Mouse (Mus musculus): ENCODE data around the gene Strn3.

- no peak for TF ChIP-seq POLR2A (IDR thresholded peaks at IDR 0.05; ENCODE audit: insufficient read length, low read depth)
- no peak for TF ChIP-seq POLR2AphosphoS2 (IDR thresholded peaks at IDR 0.05; ENCODE audit: insufficient read length, low read depth)
- TF ChIP-seq MAX (IDR thresholded peaks at IDR 0.05; ENCODE audit: low read depth) = no peak
- TF ChIP-seq TCF12 (IDR thresholded peaks at IDR 0.05; ENCODE audit: insufficient read depth, poor library complexity, severe bottlenecking) = no peak
- no peak for TF ChIP-seq MYOD1 (IDR thresholded peaks at IDR 0.05; ENCODE audit: control insufficient read depth in 1 of 3, insufficient read length in 2 of 3, low read depth in 2 of 3)
These were observed 54.8 kb downstream of the Strn3 start for GRCm38 (mm10) chr12:51636689-51637470.

All from myocyte (in vitro differentiated cells).